Mouse (Mus musculus) cerebellum, adult 2 months (tissue): ENCODE results near the gene Htr1b.

Source experiments
- CTCF ChIP-seq: fragments of 200-500 bp; IDR thresholded peaks from 2 replicates; pipeline ENCODE4 v1.5.1; 2011; ENCODE audit warnings: low read depth, mild to moderate bottlenecking, control low read depth, low read length, moderate library complexity, borderline replicate concordance; ENCODE audit not compliant: insufficient read depth
- POLR2A ChIP-seq: fragments of 200-500 bp; IDR thresholded peaks from 2 replicates; pipeline ENCODE4 v1.6.1; 2011; ENCODE audit warnings: low read length, control low read depth, borderline replicate concordance; ENCODE audit not compliant: insufficient read depth

DNA sequence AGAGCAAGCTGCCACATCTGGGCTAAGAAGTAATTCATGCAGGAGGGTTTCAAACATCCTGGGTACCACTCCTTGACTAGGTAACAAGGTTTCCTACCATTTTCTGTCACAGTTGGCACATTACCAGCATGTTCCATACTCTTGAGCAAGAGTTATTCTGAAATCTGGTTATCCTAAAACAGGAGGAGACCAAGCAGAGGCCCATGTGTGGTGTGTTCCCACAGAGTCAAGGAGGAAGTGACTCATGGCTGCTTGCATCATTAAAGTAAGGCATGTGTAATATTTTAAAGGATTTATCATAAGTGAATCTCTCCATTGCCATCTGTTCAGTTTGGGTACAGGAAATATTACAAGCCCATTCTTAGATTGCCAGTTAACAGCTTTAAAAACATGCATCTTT, 7.7 kb downstream of the Htr1b start:
- TF ChIP-seq CTCF = no peak
- no peak for TF ChIP-seq POLR2A
